Mouse (Mus musculus) urinary bladder, postnatal 10 days (tissue): ENCODE results near the gene Comtd1.

ENCODE experiments used
- DNase-seq: peaks from one replicate; pipeline ENCODE4 v3.0.0; 2022; ENCODE audit warnings: low spot score

Gene Comtd1

GRCm38 (mm10) chr14:21806203-21806602, 42.6 kb downstream of the Comtd1 start:
- DNase-seq, result no peak

GRCm38 (mm10) chr14:21802543-21803206, 46.1 kb downstream of the Comtd1 start:
- no peak for DNase-seq

- DNase-seq, result no peak
Observed at GRCm38 (mm10) chr14:21801624-21802023, 47.2 kb downstream of the Comtd1 start.

- no peak for DNase-seq
Observed at GRCm38 (mm10) chr14:21800641-21801040, 48.1 kb downstream of the Comtd1 start.
